Mouse (Mus musculus): Measurements from ENCODE around the gene Tmem247.

GRCm38 (mm10) chr17:86917048-86917447, at the start of gene Tmem247:
- TF ChIP-seq CTCF (IDR thresholded peaks at IDR 0.05; ENCODE audit: low read depth) (no peak), EP300 (IDR thresholded peaks at IDR 0.05; ENCODE audit: low read depth) (no peak)
